Mouse (Mus musculus): ENCODE results near the gene Kcna7. TPM values are rescaled to one million over a fixed set of nuclear protein-coding genes. Genes with fewer than 3 reads are reported as not detected.

Gene Kcna7
- total and polyA plus RNA-seq, 3 experiments, result 0.16 to 3.2 (median 0.39) TPM

GRCm38 (mm10) chr7:45370475-45371311, 34.8 kb upstream of the Kcna7 start, which contains the start of gene Lin7b:
TSS of gene Lin7b (minus strand) at chr7:45370583.
- H3K9ac ChIP-seq (ENCODE audit: insufficient read depth, low read depth), result no peak within 1 kb of the TSS
- no peak within 1 kb of the TSS for H3K27ac ChIP-seq (ENCODE audit: insufficient read depth, low read depth)
- dilution Hi-C loops (cut with MboI; ENCODE audit: extremely low pct_ligation_motif_present, extremely low pct_unique_long_range_greater_than_20kb, low sequenced_read_pairs), result no loop called here
- no peaks in the 10 kb centered on the region for H3K79me2 ChIP-seq (replicated peaks; ENCODE audit: control insufficient read depth, extremely low read depth, insufficient read depth, poor library complexity, severe bottlenecking)
- H3K4me3 ChIP-seq (replicated peaks in 1 of 3; ENCODE audit: low read depth in 2 of 3, low read length in 2 of 3, poor library complexity in 1 of 3), result no peak within 1 kb of the TSS
- H3K9me3 ChIP-seq (replicated peaks; ENCODE audit: low read length), result no peaks in the 10 kb centered on the region
- TF ChIP-seq ZKSCAN1 (IDR thresholded peaks at IDR 0.05; ENCODE audit: borderline replicate concordance, low read depth, low read length) (no peak), MXI1 (IDR thresholded peaks at IDR 0.05; ENCODE audit: low read depth, low read length) (no peak), POLR2AphosphoS2 (IDR thresholded peaks at IDR 0.05; ENCODE audit: low read depth, low read length) (peak; percentile 85)
- DNase-seq (ENCODE audit: extremely low read depth), result peak; percentile 31
- in situ Hi-C loops (cut with MboI; ENCODE audit: low pct_ligation_motif_present, low pct_unique_long_range_greater_than_20kb, low sequenced_read_pairs), result no loop called here
- H3K36me3 ChIP-seq (replicated peaks in 1 of 2; ENCODE audit: control insufficient read depth in 1 of 2, insufficient read depth in 1 of 2, low read length in 1 of 2), result peaks cover 37 to 71% of the 10 kb centered on the region in 2 experiments
- H3K27me3 ChIP-seq (replicated peaks), result peaks cover 9% of the 10 kb centered on the region
- peaks cover 6 to 16% of the 10 kb centered on the region in 2 experiments for H3K4me1 ChIP-seq (ENCODE audit: control insufficient read depth in 1 of 2, insufficient read depth in 2 of 2)
- no peak within 1 kb of the TSS for H3K4me2 ChIP-seq (ENCODE audit: insufficient read depth, low read depth, poor library complexity, severe bottlenecking)

GRCm38 (mm10) chr7:45372371-45372770, 33.1 kb upstream of the Kcna7 start:
- Histone ChIP-seq H3K79me2 (replicated peaks; ENCODE audit: control insufficient read depth, extremely low read depth, insufficient read depth, poor library complexity, severe bottlenecking) (no peaks in the 10 kb centered on the region), H3K4me1 (ENCODE audit: control insufficient read depth in 1 of 2, insufficient read depth in 2 of 2) (peaks cover 2 to 11% of the 10 kb centered on the region in 2 experiments), H3K9ac (ENCODE audit: insufficient read depth, low read depth) (no peak overlapping the region), H3K27ac (ENCODE audit: insufficient read depth, low read depth) (no peak overlapping the region), H3K36me3 (replicated peaks in 1 of 2; ENCODE audit: control insufficient read depth in 1 of 2, insufficient read depth in 1 of 2, low read length in 1 of 2) (peaks cover 52 to 88% of the 10 kb centered on the region in 2 experiments), H3K27me3 (replicated peaks) (no peaks in the 10 kb centered on the region), H3K4me3 (replicated peaks in 1 of 3; ENCODE audit: low read depth in 2 of 3, low read length in 2 of 3, poor library complexity in 1 of 3) (no peak overlapping the region), H3K9me3 (replicated peaks; ENCODE audit: low read length) (no peaks in the 10 kb centered on the region), H3K4me2 (ENCODE audit: insufficient read depth, low read depth, poor library complexity, severe bottlenecking) (no peak overlapping the region)
- dilution Hi-C loops (cut with MboI; ENCODE audit: extremely low pct_ligation_motif_present, extremely low pct_unique_long_range_greater_than_20kb, low sequenced_read_pairs) (no loop called here), in situ Hi-C loops (cut with MboI; ENCODE audit: low pct_ligation_motif_present, low pct_unique_long_range_greater_than_20kb, low sequenced_read_pairs) (no loop called here)
- DNase-seq (ENCODE audit: extremely low read depth), result no peak
- TF ChIP-seq JUN (IDR thresholded peaks at IDR 0.05; ENCODE audit: insufficient read depth, low read depth, low read length) (no peak), ZC3H11A (IDR thresholded peaks at IDR 0.05; ENCODE audit: low read depth, low read length) (no peak), NRF1 (IDR thresholded peaks at IDR 0.05; ENCODE audit: low read depth, low read length) (no peak), RCOR1 (conservative IDR thresholded peaks at IDR 0.05; ENCODE audit: low read depth, low read length) (no peak), BHLHE40 (IDR thresholded peaks at IDR 0.05; ENCODE audit: low read depth, low read length) (no peak), PAX5 (IDR thresholded peaks at IDR 0.05; ENCODE audit: low read length) (no peak), E2F4 (IDR thresholded peaks at IDR 0.05; ENCODE audit: insufficient replicate concordance, low read depth, low read length) (no peak), UBTF (IDR thresholded peaks at IDR 0.05; ENCODE audit: low read depth, low read length) (no peak), SIN3A (IDR thresholded peaks at IDR 0.05; ENCODE audit: low read length) (no peak), MYC (IDR thresholded peaks at IDR 0.05; ENCODE audit: low read depth, low read length) (no peak), USF1 (IDR thresholded peaks at IDR 0.05; ENCODE audit: low read depth, low read length) (no peak), CHD2 (IDR thresholded peaks at IDR 0.05; ENCODE audit: low read length) (no peak), NELFE (IDR thresholded peaks at IDR 0.05; ENCODE audit: low read depth, low read length) (no peak), TCF12 (IDR thresholded peaks at IDR 0.05; ENCODE audit: low read depth, low read length) (no peak), ELF1 (IDR thresholded peaks at IDR 0.05; ENCODE audit: low read depth, low read length) (no peak)
